Mouse (Mus musculus) right cerebral cortex, postnatal 14 days (tissue): ENCODE results near the gene Prps1.
"Not testable (repeated sequence)": the region's sequence is repeated elsewhere in the genome, so short reads cannot be mapped to it uniquely, and the experiment has no call there.

Experiments used
- DNase-seq: peaks from one replicate; pipeline ENCODE4 v3.0.0; 2022

Gene Prps1

DNA sequence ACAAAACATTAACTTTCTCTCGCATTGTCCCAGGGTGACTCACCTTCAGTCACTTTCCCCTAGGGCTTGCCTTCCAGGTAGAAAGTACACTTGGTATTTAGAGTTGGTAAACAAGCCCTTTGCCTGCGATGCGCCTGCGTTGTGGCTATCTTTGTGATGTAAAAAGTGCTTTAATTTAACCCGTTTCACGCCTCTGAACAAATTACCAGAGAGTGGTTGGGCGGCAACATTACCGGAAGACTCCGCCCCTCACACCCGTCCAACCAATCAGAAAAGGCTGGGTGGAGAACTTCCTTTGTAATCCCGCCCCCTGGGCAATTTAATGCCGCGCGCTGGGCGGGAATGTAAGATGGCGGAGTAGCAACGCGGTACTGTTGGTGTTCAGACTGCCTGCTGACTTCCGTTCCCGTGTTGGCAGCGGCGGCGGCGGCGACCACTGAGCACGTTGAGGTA, at the start of gene Prps1:
Gene Prps1, plus strand, starts transcription at position 335 of the 453 bp plus-strand sequence.
- peak; percentile 76 for DNase-seq

GRCm38 (mm10) chrX:140407593-140407992, 48.8 kb upstream of the Prps1 start:
- DNase-seq = no peak

- DNase-seq = no peak
Observed at GRCm38 (mm10) chrX:140418467-140418866, 37.9 kb upstream of the Prps1 start.

- no peak for DNase-seq
Observed at GRCm38 (mm10) chrX:140427124-140427523, 29.3 kb upstream of the Prps1 start.

DNA sequence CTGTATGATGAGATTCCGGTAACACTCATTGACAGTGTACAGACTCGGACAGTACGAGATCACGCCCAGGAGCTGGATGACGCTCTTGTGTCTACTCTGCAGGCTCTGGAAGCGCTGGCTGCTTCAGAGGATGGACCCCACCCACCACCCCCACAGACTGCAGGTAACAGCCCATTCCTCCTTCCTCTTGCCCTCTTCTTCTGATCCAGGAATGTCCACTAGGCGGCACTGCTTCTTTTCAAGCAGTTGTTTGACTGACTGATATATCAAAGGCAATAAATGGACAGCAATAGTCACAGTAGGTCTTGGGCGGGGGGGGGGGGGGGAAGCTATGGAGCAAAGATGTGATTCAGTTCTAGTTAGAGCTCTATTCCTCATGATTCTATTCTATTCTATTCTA, 28.2 kb upstream of the Prps1 start:
- DNase-seq = no peak

DNA sequence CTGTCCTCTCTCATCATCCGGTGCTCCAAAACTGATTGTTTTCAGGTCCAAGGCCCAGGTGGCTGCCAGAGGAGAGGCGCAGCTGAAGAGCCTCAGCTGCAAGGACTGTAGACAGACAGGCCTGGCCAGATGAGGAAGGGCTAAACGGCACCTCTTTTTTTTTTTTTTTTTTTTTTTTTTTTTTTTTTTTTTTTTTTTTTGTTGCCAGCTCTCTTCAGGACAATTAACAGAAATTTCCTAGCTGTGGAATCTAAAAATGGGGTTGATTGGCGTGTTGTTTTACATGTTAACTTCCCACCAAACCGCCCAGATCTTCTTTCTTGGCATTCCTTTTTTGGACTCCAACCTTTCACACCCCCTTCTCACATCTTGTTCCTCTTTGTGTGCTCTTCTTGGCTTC, 26.4 kb upstream of the Prps1 start:
- no peak for DNase-seq

GRCm38 (mm10) chrX:140430506-140430905, 25.9 kb upstream of the Prps1 start:
- DNase-seq = no peak

GRCm38 (mm10) chrX:140431981-140432380, 24.4 kb upstream of the Prps1 start:
- DNase-seq = no peak

DNA sequence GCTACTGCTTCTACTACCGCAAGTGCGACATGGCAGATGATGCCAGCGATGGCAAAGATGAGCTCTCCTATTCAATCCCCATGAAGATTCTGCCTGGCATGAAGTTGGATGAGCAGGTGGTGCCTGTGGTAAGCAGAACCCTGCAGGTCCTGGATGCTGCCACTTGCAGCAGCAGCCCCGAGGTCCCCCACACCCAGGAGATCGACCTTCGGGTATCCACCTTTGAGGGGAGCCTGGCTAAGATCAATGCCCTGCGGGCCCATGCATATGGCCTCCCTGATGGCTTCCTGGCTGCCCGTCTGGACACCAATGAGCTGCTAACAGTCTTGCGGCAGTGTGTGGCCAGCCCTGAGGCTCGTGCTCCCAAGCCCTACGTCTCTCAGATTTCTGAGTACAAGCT, 23.6 kb upstream of the Prps1 start:
- no peak for DNase-seq

- no peak for DNase-seq
Observed at GRCm38 (mm10) chrX:140437906-140438305, 18.5 kb upstream of the Prps1 start.

- DNase-seq = no peak
Observed at GRCm38 (mm10) chrX:140445551-140445950, 10.9 kb upstream of the Prps1 start.

DNA sequence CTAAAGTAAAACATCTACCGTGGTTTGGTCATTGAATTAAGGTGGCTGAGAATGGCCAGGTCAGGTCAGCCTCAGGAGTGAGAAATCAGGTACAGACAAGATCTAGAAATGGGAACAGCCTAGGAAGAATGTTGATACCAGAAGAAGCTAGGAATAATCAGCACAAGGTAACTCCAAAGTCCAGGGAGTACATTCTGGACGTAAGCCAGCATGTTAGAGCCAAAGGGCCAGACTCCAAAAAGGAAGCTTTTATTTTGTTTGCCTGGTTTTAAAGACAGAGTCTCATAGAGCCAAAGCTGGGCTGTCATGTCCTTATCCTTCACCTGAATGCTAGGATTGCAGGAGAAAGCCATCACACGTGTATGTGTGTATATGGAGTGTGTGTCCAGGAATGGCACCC, 6.3 kb upstream of the Prps1 start:
- DNase-seq = no peak

DNA sequence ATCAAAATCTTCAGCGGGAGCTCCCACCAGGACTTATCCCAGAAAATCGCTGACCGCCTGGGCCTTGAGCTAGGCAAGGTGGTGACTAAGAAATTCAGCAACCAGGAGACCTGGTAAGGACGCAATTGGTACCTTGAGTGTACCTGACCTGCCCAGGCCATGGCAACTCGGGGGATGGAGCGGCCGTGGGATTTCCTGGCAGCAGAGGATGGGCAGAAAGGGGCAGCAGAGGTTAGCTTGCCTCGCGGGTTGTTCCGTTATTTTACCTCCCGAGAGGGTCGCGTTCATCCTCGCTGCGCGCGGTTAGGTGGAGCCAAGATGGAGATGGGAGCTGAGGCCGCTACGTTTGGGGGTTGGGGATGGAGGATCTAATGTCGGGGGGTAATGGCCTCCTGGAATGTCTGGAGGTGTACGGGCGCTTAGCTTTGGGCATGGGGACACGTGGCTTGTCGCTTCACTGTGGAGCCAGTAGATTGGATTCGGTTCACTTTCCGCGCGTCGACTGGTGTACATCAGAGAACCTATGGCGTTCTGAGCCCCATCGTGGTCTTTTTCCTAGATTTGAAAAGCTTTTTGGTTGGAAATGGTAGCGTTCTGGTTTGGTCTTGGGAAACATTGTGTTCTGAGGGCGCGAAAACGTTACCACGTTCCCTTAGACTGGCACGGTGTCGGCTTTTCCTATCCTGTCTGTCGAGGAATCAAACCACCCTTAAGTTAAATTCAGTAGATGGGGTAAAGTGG, 508 bp downstream of the Prps1 start:
- DNase-seq = peak; percentile 31

- DNase-seq = no peak
Observed at GRCm38 (mm10) chrX:140457502-140457901, 1.1 kb downstream of the Prps1 start.

DNA sequence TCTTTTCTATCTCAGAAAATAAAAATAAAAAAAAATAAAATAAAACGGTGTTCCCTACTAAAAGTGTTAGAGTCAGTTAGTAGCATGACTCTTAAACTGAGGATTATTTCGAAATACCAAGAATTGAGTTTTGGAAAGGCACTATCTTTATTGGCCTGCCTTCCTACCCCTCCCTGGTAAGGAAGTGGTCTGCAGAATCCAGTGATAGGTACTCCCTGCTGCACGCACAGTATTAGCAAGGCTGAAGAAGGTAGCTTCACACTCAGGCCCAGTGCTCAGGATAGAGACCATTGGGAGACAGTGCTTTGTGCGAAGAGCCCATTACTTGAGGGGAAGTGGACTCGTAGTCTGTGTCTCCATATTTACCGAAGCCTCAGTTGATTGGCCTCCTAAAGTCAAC, 21.8 kb downstream of the Prps1 start:
- DNase-seq = no peak

DNA sequence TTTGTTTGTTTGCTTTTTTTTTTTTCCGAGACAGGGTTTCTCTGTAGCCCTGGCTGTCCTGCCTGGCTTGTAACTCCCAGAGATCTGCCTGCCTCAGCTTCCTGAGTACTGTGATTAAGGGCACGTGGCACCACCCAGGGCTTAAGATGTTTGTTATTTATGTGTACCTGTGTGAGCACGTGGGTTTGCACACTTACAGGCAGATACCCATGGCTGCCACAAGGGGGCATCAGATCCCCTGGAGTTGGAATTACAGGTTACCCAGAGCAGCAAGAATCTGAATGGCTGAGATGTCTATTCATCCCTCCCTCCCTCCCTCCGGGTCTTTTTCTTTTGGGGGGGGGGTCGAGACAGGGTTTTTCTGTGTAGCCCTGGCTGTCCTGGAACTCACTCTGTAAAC, 22.8 kb downstream of the Prps1 start:
- DNase-seq = peak; percentile 8

GRCm38 (mm10) chrX:140489174-140489573, 32.8 kb downstream of the Prps1 start:
- DNase-seq = no peak

DNA sequence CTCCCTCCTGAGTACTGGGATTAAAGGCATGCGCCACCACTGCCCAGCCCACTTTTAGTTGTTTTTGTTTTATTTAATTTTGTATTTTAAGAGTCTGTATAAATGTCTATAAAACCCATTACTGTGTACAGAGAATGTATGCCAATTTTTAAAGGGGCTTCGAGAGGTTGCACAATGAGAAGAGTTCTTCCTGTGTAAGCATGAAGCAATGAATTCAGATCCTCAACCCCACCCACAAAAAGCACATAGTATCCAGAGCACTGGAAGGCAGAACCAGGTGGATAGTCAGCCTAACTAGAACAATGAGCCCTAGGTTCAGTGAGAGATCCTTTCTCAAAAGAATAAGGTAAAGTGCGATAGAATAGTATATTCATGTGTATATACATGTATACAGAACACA, 33.8 kb downstream of the Prps1 start:
- no peak for DNase-seq

- DNase-seq = peak; percentile 9
Observed at GRCm38 (mm10) chrX:140491884-140492571, 35.6 kb downstream of the Prps1 start.

GRCm38 (mm10) chrX:140493527-140494029, 37.2 kb downstream of the Prps1 start:
- no peak for DNase-seq

DNA sequence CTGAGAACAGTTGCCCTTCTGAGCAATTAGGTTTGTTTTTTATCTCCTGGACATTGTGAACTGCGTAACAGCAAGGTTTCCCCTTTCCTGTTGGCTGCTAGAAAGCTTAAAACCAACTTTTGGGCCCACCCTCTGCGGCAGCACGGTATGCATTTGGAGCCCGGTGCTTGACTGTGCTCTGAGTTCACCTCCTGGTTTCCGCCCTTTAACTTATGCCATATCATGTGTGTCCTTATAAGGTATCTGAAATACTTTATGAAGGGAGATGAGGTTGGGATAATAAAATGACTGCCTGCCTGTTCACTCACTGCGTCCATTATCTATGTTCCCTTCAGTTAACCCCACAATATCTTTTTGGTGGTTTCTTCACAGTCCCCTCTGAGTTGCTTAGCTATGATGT, 37.8 kb downstream of the Prps1 start:
- no peak for DNase-seq

- DNase-seq = not testable (repeated sequence)
Observed at GRCm38 (mm10) chrX:140498431-140498830, 42.0 kb downstream of the Prps1 start.

DNA sequence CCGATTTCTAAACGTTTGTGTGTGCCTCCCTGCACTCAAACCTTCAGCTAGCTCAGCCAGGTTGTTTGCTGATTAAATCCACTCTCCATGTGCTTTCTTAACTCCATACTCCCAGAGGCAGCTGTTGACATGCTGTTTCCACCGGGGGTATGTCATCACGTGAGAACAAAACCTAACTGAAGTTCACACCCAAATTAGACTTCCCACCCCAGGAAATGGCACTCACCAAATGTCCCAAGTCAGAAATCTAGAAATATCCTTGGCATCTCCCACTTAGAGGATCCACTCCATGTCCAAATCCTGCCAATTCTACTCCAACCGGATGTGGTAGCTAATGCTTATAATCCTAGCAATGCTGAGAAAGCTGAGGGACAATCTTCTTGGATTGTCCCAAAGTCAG, 43.9 kb downstream of the Prps1 start:
- DNase-seq = no peak
